Mouse (Mus musculus) natural killer cell, adult 2 months (primary cell): ENCODE data around the gene Ly6g6e.
"Not testable (repeated sequence)": the region's sequence is repeated elsewhere in the genome, so short reads cannot be mapped to it uniquely, and the experiment has no call there.

Source experiments
- DNase-seq, 2 experiments: peaks; one replicate each; pipeline ENCODE4 v3.0.0; 2022; ENCODE audit warnings: low spot score in 2 of 2

The Ly6g6e gene

GRCm38 (mm10) chr17:35102299-35102698 lies 25.6 kb downstream of the Ly6g6e start:
- no peak for DNase-seq

GRCm38 (mm10) chr17:35103221-35103690 lies 26.6 kb downstream of the Ly6g6e start:
- no peak for DNase-seq

GRCm38 (mm10) chr17:35104079-35104478 lies 27.4 kb downstream of the Ly6g6e start:
- no peak for DNase-seq

- no peak for DNase-seq
Observed at GRCm38 (mm10) chr17:35104754-35105153, 28.1 kb downstream of the Ly6g6e start.

- no peak for DNase-seq
Observed at GRCm38 (mm10) chr17:35105740-35106389, 29.2 kb downstream of the Ly6g6e start.

GRCm38 (mm10) chr17:35106522-35106921 lies 29.8 kb downstream of the Ly6g6e start:
- DNase-seq = no peak

GRCm38 (mm10) chr17:35108097-35108496 lies 31.4 kb downstream of the Ly6g6e start, which contains the start of gene Ly6g5c:
Ly6g5c (plus strand) TSS chr17:35108279.
- DNase-seq = no peak

- DNase-seq = no peak
Observed at GRCm38 (mm10) chr17:35111774-35112173, 35.1 kb downstream of the Ly6g6e start.

GRCm38 (mm10) chr17:35115046-35116019 lies 38.6 kb downstream of the Ly6g6e start, which contains the start of gene Ly6g5b:
Ly6g5b (minus strand) TSS chr17:35115428.
- peak; percentile 27 to 52 for DNase-seq

- no peak for DNase-seq
Observed at GRCm38 (mm10) chr17:35120745-35121142, 44.0 kb downstream of the Ly6g6e start.

GRCm38 (mm10) chr17:35121143-35121799 lies 44.6 kb downstream of the Ly6g6e start, which contains the start of gene Gpank1:
Gpank1 (plus strand) TSS chr17:35121455.
- DNase-seq = peak; percentile 97

GRCm38 (mm10) chr17:35121871-35122303 lies 45.2 kb downstream of the Ly6g6e start, which contains the start of gene Csnk2b:
Csnk2b (minus strand) TSS chr17:35122053.
- peak; percentile 38 to 52 for DNase-seq

GRCm38 (mm10) chr17:35123287-35123686 lies 46.6 kb downstream of the Ly6g6e start:
- not testable (repeated sequence) for DNase-seq

GRCm38 (mm10) chr17:35124261-35124896 lies 47.7 kb downstream of the Ly6g6e start:
- not testable (repeated sequence) for DNase-seq

- DNase-seq = no peak
Observed at GRCm38 (mm10) chr17:35125081-35125480, 48.4 kb downstream of the Ly6g6e start.

- DNase-seq = no peak
Observed at GRCm38 (mm10) chr17:35125578-35125977, 48.9 kb downstream of the Ly6g6e start.

- DNase-seq = peak; percentile 61 to 75
Observed at GRCm38 (mm10) chr17:35126206-35126611, 49.5 kb downstream of the Ly6g6e start, which contains the start of gene D17H6S53E. D17H6S53E (plus strand) TSS chr17:35126373.

GRCm38 (mm10) chr17:35127017-35127416 lies 50.3 kb downstream of the Ly6g6e start:
- DNase-seq = no peak
